Mouse (Mus musculus) MEL (cell line): Measurements from ENCODE around the gene Sv2a.

Experiments used
- CHD1 ChIP-seq: IDR thresholded peaks from 2 replicates; pipeline ENCODE4 v1.6.1; 2012; ENCODE audit warnings: low read depth, mild to moderate bottlenecking, inconsistent platforms, low read length, improper control_type of control experiment
- CTCF ChIP-seq, 3 experiments: IDR thresholded peaks in 2 of 3; conservative IDR thresholded peaks in 1 of 3; 2 replicates each; pipeline ENCODE4 v1.5.1; 2011 to 2012; ENCODE audit warnings: low read length in 3 of 3, low read depth in 2 of 3, mild to moderate bottlenecking in 2 of 3, improper control_type of control experiment in 1 of 3, inconsistent platforms in 1 of 3, mixed read lengths in 1 of 3, moderate library complexity in 1 of 3; ENCODE audit not compliant: control insufficient read depth in 1 of 3, insufficient read depth in 1 of 3, poor library complexity in 1 of 3, severe bottlenecking in 1 of 3
- EP300 ChIP-seq, 2 experiments: IDR thresholded peaks; 2 replicates each; pipeline ENCODE4 v1.6.1; 2011; ENCODE audit warnings: improper control_type of control experiment in 2 of 2, low read length in 2 of 2, low read depth in 1 of 2, mild to moderate bottlenecking in 1 of 2
- HCFC1 ChIP-seq: IDR thresholded peaks from 2 replicates; pipeline ENCODE4 v1.6.1; 2012; ENCODE audit warnings: low read depth, mild to moderate bottlenecking, inconsistent platforms, low read length, improper control_type of control experiment, moderate library complexity
- MEF2A ChIP-seq: IDR thresholded peaks from 2 replicates; pipeline ENCODE4 v1.6.1; 2014; ENCODE audit warnings: low read depth, mild to moderate bottlenecking, inconsistent platforms, low read length, improper control_type of control experiment; ENCODE audit not compliant: poor library complexity, insufficient replicate concordance, severe bottlenecking; ENCODE audit errors: extremely low read depth
- MYC ChIP-seq: IDR thresholded peaks from 2 replicates; pipeline ENCODE4 v1.6.1; 2011; ENCODE audit warnings: low read depth, mild to moderate bottlenecking, low read length, improper control_type of control experiment, moderate library complexity
- NRF1 ChIP-seq: IDR thresholded peaks from 2 replicates; pipeline ENCODE4 v1.6.1; 2014; ENCODE audit warnings: low read depth, mild to moderate bottlenecking, inconsistent platforms, low read length, improper control_type of control experiment, moderate library complexity; ENCODE audit not compliant: poor library complexity, insufficient read depth, severe bottlenecking
- POLR2A ChIP-seq, 2 experiments: IDR thresholded peaks; 2 replicates each; pipeline ENCODE4 v1.6.1; 2011 to 2012; ENCODE audit warnings: low read length in 2 of 2, mild to moderate bottlenecking in 2 of 2, control low read depth in 1 of 2, improper control_type of control experiment in 1 of 2, low read depth in 1 of 2, moderate library complexity in 1 of 2; ENCODE audit not compliant: control insufficient read depth in 1 of 2, insufficient read depth in 1 of 2, poor library complexity in 1 of 2
- RAD21 ChIP-seq: IDR thresholded peaks from 2 replicates; pipeline ENCODE4 v1.6.1; 2011; ENCODE audit warnings: mild to moderate bottlenecking, low read depth, low read length, improper control_type of control experiment
- SIN3A ChIP-seq: IDR thresholded peaks from 2 replicates; pipeline ENCODE4 v1.6.1; 2012; ENCODE audit warnings: low read length, improper control_type of control experiment, inconsistent platforms
- TCF12 ChIP-seq: IDR thresholded peaks from 2 replicates; pipeline ENCODE4 v1.6.1; 2014; ENCODE audit warnings: low read depth, mild to moderate bottlenecking, inconsistent platforms, low read length, improper control_type of control experiment, moderate library complexity
- ZC3H11A ChIP-seq: IDR thresholded peaks from 2 replicates; pipeline ENCODE4 v1.6.1; 2012; ENCODE audit warnings: low read depth, mild to moderate bottlenecking, inconsistent platforms, low read length, improper control_type of control experiment
- ZKSCAN1 ChIP-seq: IDR thresholded peaks from 2 replicates; pipeline ENCODE4 v1.6.1; 2012; ENCODE audit warnings: low read depth, mild to moderate bottlenecking, inconsistent platforms, low read length, improper control_type of control experiment, moderate library complexity

DNA sequence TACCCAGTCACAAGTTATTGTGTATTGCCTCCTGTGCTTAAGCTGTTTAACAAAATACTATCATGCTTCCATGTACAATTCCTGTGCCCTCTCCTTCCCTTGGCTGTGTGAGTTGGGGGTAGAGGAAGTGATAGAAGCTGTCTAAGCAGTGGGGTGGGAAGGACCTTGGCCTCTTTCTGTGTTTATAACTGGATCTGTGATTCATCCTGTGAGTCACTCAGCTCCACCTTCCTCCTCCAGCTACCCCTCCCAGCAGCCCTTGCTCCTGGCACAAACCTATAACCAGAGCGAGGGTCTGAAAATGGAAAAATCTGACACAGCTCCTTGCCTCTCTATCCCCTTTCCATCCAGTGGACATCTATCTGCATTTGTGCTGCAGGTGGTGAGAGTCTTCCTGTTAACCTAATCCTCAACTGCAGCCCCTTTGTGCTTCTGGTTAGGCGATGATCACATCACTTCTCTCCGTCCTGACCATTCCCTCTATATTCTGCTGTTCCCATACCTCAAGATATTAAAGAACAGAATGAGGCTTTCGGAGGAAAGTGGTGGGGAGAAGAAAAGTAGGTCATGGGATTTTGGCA, 20.6 kb upstream of the Sv2a start:
- no peak for TF ChIP-seq CTCF (IDR thresholded peaks at IDR 0.05 in 2 of 3, conservative IDR thresholded peaks at IDR 0.05 in 1 of 3; ENCODE audit: control insufficient read depth in 1 of 3, insufficient read depth in 1 of 3, low read depth in 2 of 3, low read length in 3 of 3, poor library complexity in 1 of 3, severe bottlenecking in 1 of 3)
- TF ChIP-seq CHD1: no peak
- TF ChIP-seq SIN3A: no peak
- no peak for TF ChIP-seq POLR2A (IDR thresholded peaks at IDR 0.05; ENCODE audit: control insufficient read depth in 1 of 2, insufficient read depth in 1 of 2, low read depth in 1 of 2, low read length in 2 of 2, poor library complexity in 1 of 2)
- TF ChIP-seq TCF12: no peak
- no peak for TF ChIP-seq MYC
- TF ChIP-seq ZKSCAN1: no peak
- no peak for TF ChIP-seq EP300 (IDR thresholded peaks at IDR 0.05; ENCODE audit: low read depth in 1 of 2, low read length in 2 of 2)
- no peak for TF ChIP-seq ZC3H11A
- TF ChIP-seq RAD21: no peak
- TF ChIP-seq NRF1: no peak
- TF ChIP-seq MEF2A: no peak
- TF ChIP-seq HCFC1: no peak
